Mouse (Mus musculus) thymus, adult 2 months (tissue): ENCODE measurements around the gene Gm5771.
"Not testable (repeated sequence)": the region's sequence is repeated elsewhere in the genome, so short reads cannot be mapped to it uniquely, and the experiment has no call there.

Experiments
- CTCF ChIP-seq: fragments of 200-500 bp; IDR thresholded peaks from 2 replicates; pipeline ENCODE4 v1.5.1; 2012; ENCODE audit warnings: mild to moderate bottlenecking, control low read depth, low read length, moderate library complexity, borderline replicate concordance; ENCODE audit not compliant: control insufficient read depth, poor library complexity, insufficient read depth; ENCODE audit errors: extremely low read depth
- POLR2A ChIP-seq: fragments of 200-500 bp; IDR thresholded peaks from 2 replicates; pipeline ENCODE4 v1.6.1; 2012; ENCODE audit warnings: mild to moderate bottlenecking, low read length, control low read depth, moderate library complexity; ENCODE audit not compliant: control insufficient read depth, poor library complexity, insufficient read depth; ENCODE audit errors: extremely low read depth

GRCm38 (mm10) chr6:41373772-41374171 lies 18.4 kb upstream of the Gm5771 start:
- not testable (repeated sequence) for TF ChIP-seq CTCF, POLR2A
